Mouse (Mus musculus): ENCODE data around the gene Cacna1d. TPM values are rescaled to one million over a fixed set of nuclear protein-coding genes. Genes with fewer than 3 reads are reported as not detected.
A peak's percentile ranks its signal among the peaks of the same experiment; 100 is the strongest.

The Cacna1d gene
- polyA plus RNA-seq (2014; fragmentation: Nextera tagmentation; extraction: Ambion mirVana): 4.3 and 5.9 TPM in 2 replicates

- Histone ChIP-seq H3K9me3 (replicated peaks; ENCODE audit: control insufficient read depth, low read length) (no peaks in the 10 kb centered on the region), H3K36me3 (ENCODE audit: control insufficient read depth, insufficient read depth, low read length) (peaks cover 71% of the 10 kb centered on the region), H3K4me1 (ENCODE audit: control insufficient read depth, insufficient read depth, low read length) (no peaks in the 10 kb centered on the region), H3K4me2 (ENCODE audit: low read length) (no peak within 1 kb of the TSS), H3K27ac (ENCODE audit: low read depth, low read length) (no peak within 1 kb of the TSS), H3K9ac (ENCODE audit: low read length) (no peak within 1 kb of the TSS), H3K4me3 (ENCODE audit: low read depth, low read length) (no peak within 1 kb of the TSS), H3K27me3 (replicated peaks; ENCODE audit: control insufficient read depth, insufficient read depth, low read length) (no peaks in the 10 kb centered on the region)
- no peak for DNase-seq (ENCODE audit: low spot score)
- 91% methylated on average over 9 of the region's 9 CpGs for WGBS
- ATAC-seq: no peak
These were observed at the start of gene Cacna1d for GRCm38 (mm10) chr14:30491342-30491741. Gene Cacna1d (minus strand): TSS chr14:30491455.

- no peak overlapping the region for H3K4me2 ChIP-seq (ENCODE audit: low read length)
- no peak overlapping the region for H3K27ac ChIP-seq (ENCODE audit: low read depth, low read length)
- H3K4me3 ChIP-seq (ENCODE audit: low read depth, low read length): no peak overlapping the region
- H3K9ac ChIP-seq (ENCODE audit: low read length): no peak overlapping the region
- ATAC-seq (no peak), DNase-seq (ENCODE audit: low spot score) (no peak)
- no peaks in the 10 kb centered on the region for H3K27me3 ChIP-seq (replicated peaks; ENCODE audit: control insufficient read depth, insufficient read depth, low read length)
- H3K9me3 ChIP-seq (replicated peaks; ENCODE audit: control insufficient read depth, low read length): no peaks in the 10 kb centered on the region
- 82% methylated on average over 6 of the region's 6 CpGs for WGBS
- 0 out of 2 replicates have a peak, but pooled peaks cover 3% of the 10 kb centered on the region for H3K36me3 ChIP-seq (ENCODE audit: control insufficient read depth, insufficient read depth, low read length)
- peaks cover 3% of the 10 kb centered on the region; the same call in 1 of the 2 replicates for H3K4me1 ChIP-seq (ENCODE audit: control insufficient read depth, insufficient read depth, low read length)
These were observed 42.7 kb upstream of the Cacna1d start for GRCm38 (mm10) chr14:30533780-30534450.

GRCm38 (mm10) chr14:30531896-30532295, 40.6 kb upstream of the Cacna1d start:
- ATAC-seq (no peak), DNase-seq (ENCODE audit: low spot score) (no peak)
- Histone ChIP-seq H3K4me3 (ENCODE audit: low read depth, low read length) (no peak overlapping the region), H3K4me2 (ENCODE audit: low read length) (no peak overlapping the region), H3K27me3 (replicated peaks; ENCODE audit: control insufficient read depth, insufficient read depth, low read length) (no peaks in the 10 kb centered on the region), H3K4me1 (ENCODE audit: control insufficient read depth, insufficient read depth, low read length) (peaks cover 3% of the 10 kb centered on the region; the same call in 1 of the 2 replicates), H3K27ac (ENCODE audit: low read depth, low read length) (peak overlapping the region; percentile 33; the same call in 1 of the 2 replicates), H3K36me3 (ENCODE audit: control insufficient read depth, insufficient read depth, low read length) (peaks cover 17% of the 10 kb centered on the region), H3K9ac (ENCODE audit: low read length) (no peak overlapping the region), H3K9me3 (replicated peaks; ENCODE audit: control insufficient read depth, low read length) (no peaks in the 10 kb centered on the region)
- 95% methylated on average over 6 of the region's 6 CpGs for WGBS

- Histone ChIP-seq H3K27ac (ENCODE audit: low read depth, low read length) (peak overlapping the region; percentile 33; the same call in 1 of the 2 replicates), H3K4me3 (ENCODE audit: low read depth, low read length) (no peak overlapping the region), H3K9me3 (replicated peaks; ENCODE audit: control insufficient read depth, low read length) (no peaks in the 10 kb centered on the region), H3K9ac (ENCODE audit: low read length) (no peak overlapping the region), H3K4me2 (ENCODE audit: low read length) (no peak overlapping the region), H3K4me1 (ENCODE audit: control insufficient read depth, insufficient read depth, low read length) (peaks cover 3% of the 10 kb centered on the region; the same call in 1 of the 2 replicates), H3K27me3 (replicated peaks; ENCODE audit: control insufficient read depth, insufficient read depth, low read length) (no peaks in the 10 kb centered on the region), H3K36me3 (ENCODE audit: control insufficient read depth, insufficient read depth, low read length) (peaks cover 20% of the 10 kb centered on the region)
- 46% methylated on average over 5 of the region's 5 CpGs for WGBS
- DNase-seq (ENCODE audit: low spot score) (no peak), ATAC-seq (peak; percentile 52; the same call in 1 of the 2 replicates)
These were observed 40.2 kb upstream of the Cacna1d start for GRCm38 (mm10) chr14:30531431-30531830.

- DNase-seq (ENCODE audit: low spot score) (peak; percentile 80), ATAC-seq (peak; percentile 85)
- H3K27me3 ChIP-seq (replicated peaks; ENCODE audit: control insufficient read depth, insufficient read depth, low read length): no peaks in the 10 kb centered on the region
- H3K27ac ChIP-seq (ENCODE audit: low read depth, low read length): peak overlapping the region; percentile 71; the same call in 1 of the 2 replicates
- H3K36me3 ChIP-seq (ENCODE audit: control insufficient read depth, insufficient read depth, low read length): peaks cover 26% of the 10 kb centered on the region
- H3K4me1 ChIP-seq (ENCODE audit: control insufficient read depth, insufficient read depth, low read length): peaks cover 3% of the 10 kb centered on the region; the same call in 1 of the 2 replicates
- no peak overlapping the region for H3K4me2 ChIP-seq (ENCODE audit: low read length)
- 21% methylated on average over 8 of the region's 8 CpGs for WGBS
- no peak overlapping the region for H3K9ac ChIP-seq (ENCODE audit: low read length)
- no peak overlapping the region for H3K4me3 ChIP-seq (ENCODE audit: low read depth, low read length)
- no peaks in the 10 kb centered on the region for H3K9me3 ChIP-seq (replicated peaks; ENCODE audit: control insufficient read depth, low read length)
These were observed 39.5 kb upstream of the Cacna1d start for GRCm38 (mm10) chr14:30530726-30531269.

GRCm38 (mm10) chr14:30529454-30529853, 38.2 kb upstream of the Cacna1d start:
- WGBS: 88% methylated on average over 12 of the region's 12 CpGs
- no peak overlapping the region for H3K4me2 ChIP-seq (ENCODE audit: low read length)
- no peaks in the 10 kb centered on the region for H3K9me3 ChIP-seq (replicated peaks; ENCODE audit: control insufficient read depth, low read length)
- no peaks in the 10 kb centered on the region for H3K27me3 ChIP-seq (replicated peaks; ENCODE audit: control insufficient read depth, insufficient read depth, low read length)
- H3K27ac ChIP-seq (ENCODE audit: low read depth, low read length): no peak overlapping the region
- ATAC-seq (no peak), DNase-seq (ENCODE audit: low spot score) (no peak)
- peaks cover 39% of the 10 kb centered on the region for H3K36me3 ChIP-seq (ENCODE audit: control insufficient read depth, insufficient read depth, low read length)
- H3K9ac ChIP-seq (ENCODE audit: low read length): no peak overlapping the region
- H3K4me1 ChIP-seq (ENCODE audit: control insufficient read depth, insufficient read depth, low read length): peaks cover 3% of the 10 kb centered on the region; the same call in 1 of the 2 replicates
- H3K4me3 ChIP-seq (ENCODE audit: low read depth, low read length): no peak overlapping the region

- no peak overlapping the region for H3K27ac ChIP-seq (ENCODE audit: low read depth, low read length)
- peaks cover 3% of the 10 kb centered on the region; the same call in 1 of the 2 replicates for H3K4me1 ChIP-seq (ENCODE audit: control insufficient read depth, insufficient read depth, low read length)
- peaks cover 44% of the 10 kb centered on the region for H3K36me3 ChIP-seq (ENCODE audit: control insufficient read depth, insufficient read depth, low read length)
- WGBS: 84% methylated on average over 5 of the region's 5 CpGs
- no peak overlapping the region for H3K4me2 ChIP-seq (ENCODE audit: low read length)
- H3K9ac ChIP-seq (ENCODE audit: low read length): no peak overlapping the region
- H3K9me3 ChIP-seq (replicated peaks; ENCODE audit: control insufficient read depth, low read length): no peaks in the 10 kb centered on the region
- ATAC-seq (no peak), DNase-seq (ENCODE audit: low spot score) (no peak)
- H3K4me3 ChIP-seq (ENCODE audit: low read depth, low read length): no peak overlapping the region
- no peaks in the 10 kb centered on the region for H3K27me3 ChIP-seq (replicated peaks; ENCODE audit: control insufficient read depth, insufficient read depth, low read length)
These were observed 37.7 kb upstream of the Cacna1d start for GRCm38 (mm10) chr14:30528961-30529360.

- H3K4me2 ChIP-seq (ENCODE audit: low read length): no peak overlapping the region
- ATAC-seq (no peak), DNase-seq (ENCODE audit: low spot score) (no peak)
- H3K36me3 ChIP-seq (ENCODE audit: control insufficient read depth, insufficient read depth, low read length): peaks cover 50% of the 10 kb centered on the region
- H3K4me1 ChIP-seq (ENCODE audit: control insufficient read depth, insufficient read depth, low read length): peaks cover 3% of the 10 kb centered on the region; the same call in 1 of the 2 replicates
- H3K9ac ChIP-seq (ENCODE audit: low read length): no peak overlapping the region
- WGBS: 93% methylated on average over 10 of the region's 10 CpGs
- H3K27ac ChIP-seq (ENCODE audit: low read depth, low read length): no peak overlapping the region
- H3K9me3 ChIP-seq (replicated peaks; ENCODE audit: control insufficient read depth, low read length): no peaks in the 10 kb centered on the region
- no peaks in the 10 kb centered on the region for H3K27me3 ChIP-seq (replicated peaks; ENCODE audit: control insufficient read depth, insufficient read depth, low read length)
- H3K4me3 ChIP-seq (ENCODE audit: low read depth, low read length): no peak overlapping the region
These were observed 37.1 kb upstream of the Cacna1d start for GRCm38 (mm10) chr14:30528392-30528791.

GRCm38 (mm10) chr14:30523356-30523755, 32.1 kb upstream of the Cacna1d start:
- 76% methylated on average over 6 of the region's 6 CpGs for WGBS
- Histone ChIP-seq H3K4me3 (ENCODE audit: low read depth, low read length) (no peak overlapping the region), H3K36me3 (ENCODE audit: control insufficient read depth, insufficient read depth, low read length) (peaks cover 96% of the 10 kb centered on the region), H3K9me3 (replicated peaks; ENCODE audit: control insufficient read depth, low read length) (no peaks in the 10 kb centered on the region), H3K9ac (ENCODE audit: low read length) (no peak overlapping the region), H3K27ac (ENCODE audit: low read depth, low read length) (no peak overlapping the region), H3K4me2 (ENCODE audit: low read length) (no peak overlapping the region), H3K27me3 (replicated peaks; ENCODE audit: control insufficient read depth, insufficient read depth, low read length) (no peaks in the 10 kb centered on the region), H3K4me1 (ENCODE audit: control insufficient read depth, insufficient read depth, low read length) (no peaks in the 10 kb centered on the region)
- no peak for ATAC-seq
- DNase-seq (ENCODE audit: low spot score): no peak
